Mouse (Mus musculus): ENCODE measurements around the gene Eif2b2. TPM values are rescaled to one million over a fixed set of nuclear protein-coding genes. Genes with fewer than 3 reads are reported as not detected.
A peak's percentile ranks its signal among the peaks of the same experiment; 100 is the strongest.

The Eif2b2 gene
- 49.0 and 51.3 TPM in 2 replicates for polyA plus RNA-seq (2016; fragmentation: Nextera tagmentation; extraction: Ambion mirVana)

GRCm38 (mm10) chr12:85219236-85219904 is at the start of gene Eif2b2:
Gene Eif2b2 (plus strand): TSS chr12:85219481.
- H3K9ac ChIP-seq: peak within 1 kb of the TSS; percentile 84
- peak within 1 kb of the TSS; percentile 88 for H3K4me3 ChIP-seq
- H3K9me3 ChIP-seq (replicated peaks): no peaks in the 10 kb centered on the region
- H3K27ac ChIP-seq (ENCODE audit: poor library complexity, severe bottlenecking): peak within 1 kb of the TSS; percentile 36; the same call in 1 of the 2 replicates
- under 1% methylated on average over 54 of the region's 54 CpGs for WGBS
- H3K27me3 ChIP-seq (replicated peaks): no peaks in the 10 kb centered on the region
- peaks cover 33% of the 10 kb centered on the region for H3K36me3 ChIP-seq
- H3K4me2 ChIP-seq: peak within 1 kb of the TSS; percentile 87
- H3K4me1 ChIP-seq (replicated peaks): peaks cover 15% of the 10 kb centered on the region
- peak; percentile 100 for ATAC-seq (ENCODE audit: insufficient number of reproducible peaks, low FRiP score)

- Histone ChIP-seq H3K9ac (no peak overlapping the region), H3K36me3 (peaks cover 14% of the 10 kb centered on the region), H3K4me3 (no peak overlapping the region), H3K4me1 (replicated peaks) (peaks cover 38% of the 10 kb centered on the region), H3K9me3 (replicated peaks) (no peaks in the 10 kb centered on the region), H3K27me3 (replicated peaks) (0 out of 2 replicates have a peak, but pooled peaks cover 3% of the 10 kb centered on the region), H3K4me2 (peak overlapping the region; percentile 41; the same call in 1 of the 2 replicates), H3K27ac (ENCODE audit: poor library complexity, severe bottlenecking) (no peak overlapping the region)
- WGBS: 62% methylated on average over 3 of the region's 3 CpGs
- 0 out of 2 replicates have a peak, but pooled peaks have one; percentile 22 for ATAC-seq (ENCODE audit: insufficient number of reproducible peaks, low FRiP score)
These were observed 49.4 kb upstream of the Eif2b2 start for GRCm38 (mm10) chr12:85169877-85170276.

GRCm38 (mm10) chr12:85170284-85170947 is 48.9 kb upstream of the Eif2b2 start:
- Histone ChIP-seq H3K9ac (no peak overlapping the region), H3K27me3 (replicated peaks) (0 out of 2 replicates have a peak, but pooled peaks cover 3% of the 10 kb centered on the region), H3K9me3 (replicated peaks) (no peaks in the 10 kb centered on the region), H3K4me2 (no peak overlapping the region), H3K27ac (ENCODE audit: poor library complexity, severe bottlenecking) (no peak overlapping the region), H3K4me1 (replicated peaks) (peaks cover 43% of the 10 kb centered on the region), H3K4me3 (no peak overlapping the region), H3K36me3 (peaks cover 14% of the 10 kb centered on the region)
- WGBS: 73% methylated on average over 11 of the region's 11 CpGs
- no peak for ATAC-seq (ENCODE audit: insufficient number of reproducible peaks, low FRiP score)

DNA sequence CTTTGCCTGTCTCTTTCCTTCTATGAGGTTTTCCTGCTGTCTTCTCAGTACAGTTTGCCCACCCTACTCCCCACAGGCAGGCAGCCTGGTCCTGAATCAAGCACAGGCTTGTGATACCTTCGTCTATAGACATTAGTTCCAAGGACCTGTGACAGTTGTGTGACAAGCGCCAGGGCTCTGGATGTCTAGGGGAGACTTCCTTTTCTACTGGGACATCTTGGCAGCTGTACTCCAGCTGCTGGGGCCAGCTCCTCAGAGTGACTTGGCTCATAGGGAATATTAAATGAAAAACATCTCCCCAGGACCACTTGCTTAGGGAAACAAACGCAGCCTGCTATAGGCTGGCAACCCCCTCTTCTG is 48.4 kb upstream of the Eif2b2 start:
- H3K4me3 ChIP-seq: no peak overlapping the region
- no peak overlapping the region for H3K4me2 ChIP-seq
- 0 out of 2 replicates have a peak, but pooled peaks cover 3% of the 10 kb centered on the region for H3K27me3 ChIP-seq (replicated peaks)
- no peaks in the 10 kb centered on the region for H3K9me3 ChIP-seq (replicated peaks)
- no peak for ATAC-seq (ENCODE audit: insufficient number of reproducible peaks, low FRiP score)
- H3K4me1 ChIP-seq (replicated peaks): peaks cover 48% of the 10 kb centered on the region
- no peak overlapping the region for H3K27ac ChIP-seq (ENCODE audit: poor library complexity, severe bottlenecking)
- no peak overlapping the region for H3K9ac ChIP-seq
- peaks cover 13% of the 10 kb centered on the region for H3K36me3 ChIP-seq
- 67% methylated on average over 3 of the region's 3 CpGs for WGBS

GRCm38 (mm10) chr12:85174016-85174415 is 45.3 kb upstream of the Eif2b2 start:
- H3K9ac ChIP-seq: no peak overlapping the region
- peak overlapping the region; percentile 8; the same call in 1 of the 2 replicates for H3K4me2 ChIP-seq
- H3K27ac ChIP-seq (ENCODE audit: poor library complexity, severe bottlenecking): no peak overlapping the region

GRCm38 (mm10) chr12:85175087-85175675 is 44.1 kb upstream of the Eif2b2 start:
- peak overlapping the region; percentile 60 for H3K27ac ChIP-seq (ENCODE audit: poor library complexity, severe bottlenecking)
- peaks cover 56% of the 10 kb centered on the region for H3K4me1 ChIP-seq (replicated peaks)
- H3K36me3 ChIP-seq: no peaks in the 10 kb centered on the region; the same call in 1 of the 2 replicates
- H3K9me3 ChIP-seq (replicated peaks): no peaks in the 10 kb centered on the region
- H3K4me3 ChIP-seq: peak overlapping the region; percentile 38
- 24% methylated on average over 16 of the region's 16 CpGs for WGBS
- peak overlapping the region; percentile 60 for H3K9ac ChIP-seq
- peak overlapping the region; percentile 69 for H3K4me2 ChIP-seq
- ATAC-seq (ENCODE audit: insufficient number of reproducible peaks, low FRiP score): no peak; the same call in 1 of the 2 replicates
- H3K27me3 ChIP-seq (replicated peaks): peaks cover 21% of the 10 kb centered on the region

More at GRCm38 (mm10) chr12:85174016-85174415, 45.3 kb upstream of the Eif2b2 start:
- peaks cover 64% of the 10 kb centered on the region for H3K4me1 ChIP-seq (replicated peaks)
- no peaks in the 10 kb centered on the region; the same call in 1 of the 2 replicates for H3K36me3 ChIP-seq
- H3K9me3 ChIP-seq (replicated peaks): no peaks in the 10 kb centered on the region
- H3K4me3 ChIP-seq: no peak overlapping the region
- no peak for ATAC-seq (ENCODE audit: insufficient number of reproducible peaks, low FRiP score)
- H3K27me3 ChIP-seq (replicated peaks): peaks cover 11% of the 10 kb centered on the region
- WGBS: 53% methylated on average over 7 of the region's 7 CpGs

DNA sequence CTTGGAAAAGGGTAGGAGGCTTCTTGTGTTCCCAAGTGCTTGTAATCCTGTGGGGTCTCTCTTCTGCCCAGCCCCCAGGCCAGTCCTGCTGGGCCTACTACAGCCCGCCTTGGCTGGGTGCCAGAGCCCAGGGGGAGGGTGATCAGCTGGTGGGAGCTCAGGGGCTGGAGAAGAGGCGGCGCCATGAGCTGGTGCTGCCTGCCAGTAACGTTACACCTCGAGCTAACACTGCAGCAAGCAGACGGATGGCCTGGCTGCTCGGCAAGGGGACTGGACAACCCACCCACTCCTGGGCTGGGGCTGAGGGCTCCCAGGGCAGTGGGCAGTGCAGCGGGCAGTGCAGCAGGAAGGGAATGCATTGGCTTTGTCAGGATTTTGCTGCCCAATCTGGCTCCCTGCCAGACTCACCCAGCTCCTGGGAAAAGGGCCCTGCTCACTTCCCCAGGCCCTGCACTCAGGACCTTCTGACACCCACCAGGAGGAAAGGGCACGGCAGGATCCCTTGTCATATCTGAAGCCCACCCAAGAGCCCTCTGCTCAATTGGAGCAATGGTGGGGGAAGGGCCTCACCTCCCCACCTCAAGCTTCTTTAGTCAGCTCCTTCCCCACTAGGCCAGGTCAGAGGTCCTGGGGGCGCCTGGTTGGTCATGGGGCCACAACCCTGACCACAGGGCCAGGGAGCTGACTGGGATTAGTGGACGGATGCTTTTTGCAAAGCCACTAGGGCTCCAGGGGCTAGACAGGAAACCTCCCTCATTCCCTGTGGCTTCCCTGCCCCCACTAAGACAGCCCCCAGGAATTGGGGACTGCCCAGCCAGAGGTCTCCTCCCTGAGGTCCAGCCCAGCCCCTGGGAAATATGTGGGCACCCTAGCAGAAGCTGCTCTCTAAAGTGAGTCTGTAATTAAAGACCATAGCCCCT is 43.1 kb upstream of the Eif2b2 start:
- Histone ChIP-seq H3K4me1 (replicated peaks) (peaks cover 53% of the 10 kb centered on the region), H3K27ac (ENCODE audit: poor library complexity, severe bottlenecking) (peak overlapping the region; percentile 60), H3K4me2 (peak overlapping the region; percentile 69), H3K9ac (peak overlapping the region; percentile 60), H3K4me3 (peak overlapping the region; percentile 38), H3K27me3 (replicated peaks) (peaks cover 31% of the 10 kb centered on the region), H3K36me3 (no peaks in the 10 kb centered on the region), H3K9me3 (replicated peaks) (no peaks in the 10 kb centered on the region)
- peak; percentile 75 for ATAC-seq (ENCODE audit: insufficient number of reproducible peaks, low FRiP score)
- WGBS: 12% methylated on average over 11 of the region's 11 CpGs

DNA sequence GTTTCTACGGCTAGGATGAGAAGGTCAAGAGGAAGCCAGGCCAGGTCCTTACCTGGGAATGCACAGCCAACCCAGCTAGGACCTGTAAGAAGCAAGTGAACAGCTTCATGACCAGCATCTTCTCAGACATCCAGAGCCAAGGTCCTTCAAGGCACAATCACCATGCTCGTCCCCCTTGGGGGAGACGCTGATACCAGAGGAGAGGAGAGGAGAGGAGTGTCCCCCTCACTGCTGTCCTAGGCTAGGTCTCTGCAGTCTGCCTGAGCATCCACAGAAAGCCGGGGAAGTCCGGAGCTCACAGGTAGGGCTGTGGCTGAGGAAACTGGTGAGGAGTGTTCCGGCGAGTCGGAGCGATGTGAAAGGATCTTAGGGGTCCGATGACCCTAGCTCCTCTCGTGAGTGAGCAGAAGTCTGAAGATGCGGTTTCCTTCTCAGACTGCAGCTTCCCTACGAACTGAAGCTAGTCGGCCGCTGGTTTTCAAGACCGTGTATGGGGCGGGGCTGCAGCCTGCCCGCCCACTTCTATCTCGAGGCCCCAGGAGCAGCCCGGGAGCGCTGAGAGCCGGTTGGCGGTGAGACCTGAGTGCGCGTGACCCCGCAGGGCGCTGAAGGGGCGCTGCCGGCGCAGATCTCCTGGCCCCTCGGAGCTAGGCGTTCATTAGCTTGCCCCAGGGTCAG is 42.3 kb upstream of the Eif2b2 start:
- 2% methylated on average over 32 of the region's 32 CpGs for WGBS
- peaks cover 34% of the 10 kb centered on the region for H3K27me3 ChIP-seq (replicated peaks)
- peaks cover 61% of the 10 kb centered on the region for H3K4me1 ChIP-seq (replicated peaks)
- no peaks in the 10 kb centered on the region for H3K9me3 ChIP-seq (replicated peaks)
- H3K27ac ChIP-seq (ENCODE audit: poor library complexity, severe bottlenecking): no peak overlapping the region
- H3K4me3 ChIP-seq: peak overlapping the region; percentile 38
- H3K36me3 ChIP-seq: no peaks in the 10 kb centered on the region
- peak overlapping the region; percentile 69 for H3K4me2 ChIP-seq
- no peak for ATAC-seq (ENCODE audit: insufficient number of reproducible peaks, low FRiP score)
- peak overlapping the region; percentile 33 for H3K9ac ChIP-seq

- 79% methylated on average over 10 of the region's 10 CpGs for WGBS
- Histone ChIP-seq H3K9me3 (replicated peaks) (no peaks in the 10 kb centered on the region), H3K4me3 (peak within 1 kb of the TSS; percentile 38), H3K27ac (ENCODE audit: poor library complexity, severe bottlenecking) (no peak within 1 kb of the TSS), H3K4me2 (peak within 1 kb of the TSS; percentile 69), H3K27me3 (replicated peaks) (peaks cover 41% of the 10 kb centered on the region), H3K9ac (peak within 1 kb of the TSS; percentile 33), H3K4me1 (replicated peaks) (peaks cover 61% of the 10 kb centered on the region), H3K36me3 (no peaks in the 10 kb centered on the region)
- no peak for ATAC-seq (ENCODE audit: insufficient number of reproducible peaks, low FRiP score)
These were observed 41.5 kb upstream of the Eif2b2 start, which contains the start of gene Pgf for GRCm38 (mm10) chr12:85177740-85178239. Gene Pgf (minus strand): TSS chr12:85177790.

DNA sequence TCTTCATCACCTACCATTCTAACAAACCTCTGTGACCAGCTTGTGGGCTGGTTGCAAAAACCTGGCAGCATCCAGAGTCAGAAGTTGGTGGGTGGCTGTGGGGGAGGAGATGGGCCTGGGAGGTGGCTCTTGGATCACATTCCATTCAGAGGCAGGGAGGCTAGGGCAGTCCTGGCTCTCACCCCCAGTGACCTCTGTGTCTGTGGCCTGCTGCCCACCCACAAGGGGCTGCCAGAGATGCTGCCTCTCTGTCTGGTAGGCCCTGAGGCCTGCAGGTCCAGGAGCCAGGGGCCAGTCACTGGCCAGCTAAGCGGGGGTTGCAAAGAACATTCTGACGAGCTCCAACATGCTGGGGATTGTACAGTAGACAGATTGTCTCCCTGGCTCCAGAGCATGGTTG is 41.0 kb upstream of the Eif2b2 start:
- Histone ChIP-seq H3K9me3 (replicated peaks) (no peaks in the 10 kb centered on the region), H3K9ac (no peak overlapping the region), H3K4me1 (replicated peaks) (peaks cover 56% of the 10 kb centered on the region), H3K4me3 (no peak overlapping the region), H3K36me3 (no peaks in the 10 kb centered on the region), H3K27me3 (replicated peaks) (peaks cover 45% of the 10 kb centered on the region), H3K4me2 (no peak overlapping the region), H3K27ac (ENCODE audit: poor library complexity, severe bottlenecking) (no peak overlapping the region)
- ATAC-seq (ENCODE audit: insufficient number of reproducible peaks, low FRiP score): no peak
- 71% methylated on average over 2 of the region's 2 CpGs for WGBS

Measured in heart, embryonic 12.5 days (tissue).